ENCODE assay signal across 8 mouse cellular contexts in the genomic region with DNA sequence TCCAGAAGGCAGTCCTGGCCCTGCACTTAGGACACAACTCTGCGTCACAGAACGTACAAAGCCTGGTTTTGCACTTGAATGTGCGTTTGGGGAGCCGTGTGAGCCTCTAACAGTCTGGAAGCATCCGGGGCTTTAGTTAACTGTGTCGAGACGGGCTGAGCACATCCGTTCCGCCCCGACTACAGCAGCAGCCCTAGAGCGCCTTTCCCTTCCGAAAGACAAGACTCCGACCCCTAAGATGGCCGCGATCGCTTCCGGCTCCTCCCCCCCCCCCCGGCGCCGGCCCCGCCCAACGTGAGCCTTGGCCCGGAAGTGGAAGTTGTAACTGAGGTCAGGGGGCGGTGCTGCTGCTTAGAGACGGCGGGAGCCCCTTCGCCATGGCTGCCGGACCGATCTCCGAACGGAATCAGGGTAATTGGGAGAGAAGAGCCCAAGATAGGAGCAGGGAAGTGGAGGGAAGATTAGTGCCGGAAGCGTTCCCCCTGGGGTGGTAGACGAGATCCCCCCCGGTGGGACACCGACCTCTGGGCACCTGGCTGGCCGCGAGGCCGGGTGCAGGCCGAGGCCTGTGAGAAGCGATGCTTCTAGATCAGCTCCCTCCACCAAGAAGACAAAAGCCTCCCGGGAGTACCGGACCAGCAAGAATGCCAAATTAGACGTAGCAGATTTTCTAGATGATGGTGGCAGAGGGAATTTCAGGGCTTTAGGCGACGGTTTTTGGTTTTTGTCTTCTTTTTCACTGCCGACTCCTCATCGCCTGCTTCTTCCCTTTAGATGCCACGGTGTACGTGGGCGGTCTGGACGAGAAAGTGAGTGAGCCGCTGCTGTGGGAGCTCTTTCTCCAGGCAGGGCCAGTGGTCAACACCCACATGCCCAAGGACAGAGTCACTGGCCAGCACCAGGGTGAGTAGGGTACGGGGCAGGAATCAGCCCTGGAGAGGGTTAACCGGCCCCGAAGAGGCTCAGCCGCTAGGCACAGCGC. TPM values are rescaled to one million over a fixed set of nuclear protein-coding genes. Genes with fewer than 3 reads are reported as not detected.
DNase-seq lines count a peak whose midpoint lies in the region; ATAC-seq and TF ChIP-seq lines count a peak whose summit lies in the region.

A gene (plus strand): TSS at position 136 of the 982 bp plus-strand sequence.

- H3K4me3 ChIP-seq in erythroblast, embryonic 14.5 days (replicated peaks): peak within 1 kb of the TSS; percentile 98
- peak within 1 kb of the TSS; percentile 98 for H3K4me3 ChIP-seq in heart, embryonic 12.5 days
- H3K4me3 ChIP-seq in liver, embryonic 14.5 days (ENCODE audit: insufficient read depth in 1 of 2, low read depth in 2 of 2, low read length in 2 of 2): peak within 1 kb of the TSS; percentile 65 to 93
- H3K4me3 ChIP-seq in neural tube, embryonic 11.5 days (ENCODE audit: low read depth, low read length): peak within 1 kb of the TSS; percentile 94
- peak within 1 kb of the TSS; percentile 88 for H3K4me3 ChIP-seq in stomach, postnatal 0 days (ENCODE audit: low read depth, low read length)

- peak within 1 kb of the TSS; percentile 96 for H3K27ac ChIP-seq in heart, embryonic 12.5 days (ENCODE audit: poor library complexity, severe bottlenecking)
- H3K27ac ChIP-seq in liver, embryonic 14.5 days: peak within 1 kb of the TSS; percentile 92
- peak within 1 kb of the TSS; percentile 97 for H3K27ac ChIP-seq in neural tube, embryonic 11.5 days (ENCODE audit: low read depth, low read length)
- peak within 1 kb of the TSS; percentile 99 for H3K27ac ChIP-seq in stomach, postnatal 0 days (replicated peaks)

- peaks cover 44% of the 10 kb centered on the region for H3K4me1 ChIP-seq in erythroblast, embryonic 14.5 days (ENCODE audit: control insufficient read depth)
- peaks cover 43% of the 10 kb centered on the region for H3K4me1 ChIP-seq in heart, embryonic 12.5 days (replicated peaks)
- peaks cover 7 to 12% of the 10 kb centered on the region in 2 experiments; a peak in 3 of 4 replicates for H3K4me1 ChIP-seq in liver, embryonic 14.5 days (replicated peaks; ENCODE audit: control insufficient read depth in 2 of 2, insufficient read depth in 2 of 2, low read length in 1 of 2)
- H3K4me1 ChIP-seq in neural tube, embryonic 11.5 days (ENCODE audit: control insufficient read depth, insufficient read depth, low read length): peaks cover 12% of the 10 kb centered on the region
- 0 out of 2 replicates have a peak, but pooled peaks cover 3% of the 10 kb centered on the region for H3K4me1 ChIP-seq in stomach, postnatal 0 days (replicated peaks; ENCODE audit: control insufficient read depth, insufficient read depth)

- under 1% methylated on average over 58 of the region's 58 CpGs for WGBS in heart, embryonic 12.5 days
- WGBS in liver, embryonic 14.5 days (ENCODE audit: insufficient replicate concordance): under 1% methylated on average over 58 of the region's 58 CpGs
- WGBS in neural tube, embryonic 11.5 days: under 1% methylated on average over 56 of the region's 58 CpGs
- WGBS in stomach, postnatal 0 days: 1% methylated on average over 53 of the region's 58 CpGs

- DNase-seq in CD4-positive, CD25-positive, alpha-beta regulatory T cell, adult 2 months (ENCODE audit: low read depth, low spot score): peak; percentile 96
- DNase-seq in brain, embryonic 14.5 days (ENCODE audit: low read depth): peak; percentile 98
- peak; percentile 93 for DNase-seq in kidney, postnatal 10 days
- peak; percentile 79 to 90 (median 82) for DNase-seq in liver, embryonic 14.5 days (ENCODE audit: low read depth in 3 of 3, low spot score in 3 of 3)
- DNase-seq in neural tube, embryonic 11.5 days (ENCODE audit: low spot score): peak; percentile 94
- DNase-seq in stomach, postnatal 0 days (ENCODE audit: low spot score): peak; percentile 97

- TF ChIP-seq POLR2A in brain, embryonic 14.5 days (IDR thresholded peaks at IDR 0.05; ENCODE audit: borderline replicate concordance, extremely low read depth, insufficient read depth, insufficient read length, poor library complexity, severe bottlenecking): peak; percentile 78; the same call in 1 of the 2 replicates

- H3K36me3 ChIP-seq in erythroblast, embryonic 14.5 days (ENCODE audit: control insufficient read depth): peaks cover 47% of the 10 kb centered on the region
- peaks cover 43% of the 10 kb centered on the region for H3K36me3 ChIP-seq in heart, embryonic 12.5 days
- peaks cover 32% of the 10 kb centered on the region for H3K36me3 ChIP-seq in liver, embryonic 14.5 days (replicated peaks; ENCODE audit: control insufficient read depth, insufficient read depth, low read depth)
- H3K36me3 ChIP-seq in neural tube, embryonic 11.5 days (ENCODE audit: control insufficient read depth, insufficient read depth, low read length): peaks cover 1% of the 10 kb centered on the region
- H3K36me3 ChIP-seq in stomach, postnatal 0 days (ENCODE audit: control insufficient read depth, insufficient read depth, low read length): 0 out of 2 replicates have a peak, but pooled peaks cover 4% of the 10 kb centered on the region

- H3K9me3 ChIP-seq in erythroblast, embryonic 14.5 days (ENCODE audit: control insufficient read depth, low read length): no peaks in the 10 kb centered on the region
- H3K9me3 ChIP-seq in heart, embryonic 12.5 days (replicated peaks): no peaks in the 10 kb centered on the region
- no peaks in the 10 kb centered on the region for H3K9me3 ChIP-seq in liver, embryonic 14.5 days (ENCODE audit: control insufficient read depth, low read length)
- no peaks in the 10 kb centered on the region for H3K9me3 ChIP-seq in neural tube, embryonic 11.5 days (ENCODE audit: control insufficient read depth, low read length)
- H3K9me3 ChIP-seq in stomach, postnatal 0 days (ENCODE audit: control insufficient read depth, low read length): no peaks in the 10 kb centered on the region

- TF ChIP-seq EP300 in liver, embryonic 14.5 days (IDR thresholded peaks at IDR 0.05; ENCODE audit: low read depth): no peak; the same call in none of the 2 replicates
- no peak for TF ChIP-seq EP300 in stomach, postnatal 0 days (optimal IDR thresholded peaks at IDR 0.05)

- no peaks in the 10 kb centered on the region for H3K27me3 ChIP-seq in erythroblast, embryonic 14.5 days (ENCODE audit: control insufficient read depth)
- no peaks in the 10 kb centered on the region for H3K27me3 ChIP-seq in heart, embryonic 12.5 days (replicated peaks)
- H3K27me3 ChIP-seq in liver, embryonic 14.5 days (ENCODE audit: control insufficient read depth, insufficient read depth, low read length): no peaks in the 10 kb centered on the region
- H3K27me3 ChIP-seq in neural tube, embryonic 11.5 days (ENCODE audit: control insufficient read depth, insufficient read depth, low read length): no peaks in the 10 kb centered on the region
- no peaks in the 10 kb centered on the region for H3K27me3 ChIP-seq in stomach, postnatal 0 days (ENCODE audit: control insufficient read depth, insufficient read depth, low read length)

- peak; percentile 92 for ATAC-seq in heart, embryonic 12.5 days (ENCODE audit: insufficient number of reproducible peaks, low FRiP score)
- ATAC-seq in liver, embryonic 14.5 days (ENCODE audit: insufficient read depth): peak; percentile 90
- peak; percentile 90 for ATAC-seq in neural tube, embryonic 11.5 days (ENCODE audit: insufficient read depth, low FRiP score, low TSS enrichment)
- peak; percentile 94 for ATAC-seq in stomach, postnatal 0 days (ENCODE audit: low FRiP score, low TSS enrichment)

- peak within 1 kb of the TSS; percentile 98 for H3K4me2 ChIP-seq in heart, embryonic 12.5 days
- peak within 1 kb of the TSS; percentile 94 for H3K4me2 ChIP-seq in liver, embryonic 14.5 days (ENCODE audit: low read depth)
- H3K4me2 ChIP-seq in neural tube, embryonic 11.5 days (ENCODE audit: low read depth): peak within 1 kb of the TSS; percentile 94
- H3K4me2 ChIP-seq in stomach, postnatal 0 days (replicated peaks; ENCODE audit: low read depth): peak within 1 kb of the TSS; percentile 84

- peak within 1 kb of the TSS; percentile 94 for H3K9ac ChIP-seq in heart, embryonic 12.5 days
- H3K9ac ChIP-seq in liver, embryonic 14.5 days (replicated peaks): peak within 1 kb of the TSS; percentile 90
- peak within 1 kb of the TSS; percentile 95 for H3K9ac ChIP-seq in neural tube, embryonic 11.5 days (ENCODE audit: low read length)
- peak within 1 kb of the TSS; percentile 89 for H3K9ac ChIP-seq in stomach, postnatal 0 days (ENCODE audit: low read length)

- no peak for TF ChIP-seq CTCF in brain, embryonic 14.5 days (IDR thresholded peaks at IDR 0.05; ENCODE audit: borderline replicate concordance, extremely low read depth, insufficient read depth, insufficient read length)
- no peak for TF ChIP-seq CTCF in liver, embryonic 14.5 days (IDR thresholded peaks at IDR 0.05; ENCODE audit: low read depth)
- TF ChIP-seq CTCF in stomach, postnatal 0 days (IDR thresholded peaks at IDR 0.05; ENCODE audit: low read depth): no peak

RNA-seq across cellular contexts. Expression of the gene that starts here (rescaled TPM):
- polyA plus RNA-seq in brain, embryonic 14.5 days (2012; rRNA removed): 112 and 140 TPM in 2 replicates
- 60.6 and 62.7 TPM in 2 replicates for polyA plus RNA-seq in erythroblast, embryonic 14.5 days (2012)
- polyA plus RNA-seq in heart, embryonic 12.5 days (2016; fragmentation: Nextera tagmentation; extraction: Ambion mirVana): 107 and 108 TPM in 2 replicates
- 48.2 and 54.2 TPM in 2 replicates for polyA plus RNA-seq in liver, embryonic 14.5 days (2012; rRNA removed)
- 75.4 and 83.8 TPM in 2 replicates for polyA plus RNA-seq in liver, embryonic 14.5 days (2014; fragmentation: Nextera tagmentation; extraction: Ambion mirVana)
- 233 TPM in 2 replicates for polyA plus RNA-seq in neural tube, embryonic 11.5 days (2014; fragmentation: Nextera tagmentation; extraction: Ambion mirVana)
- 70.1 and 72.8 TPM in 2 replicates for polyA plus RNA-seq in stomach, postnatal 0 days (2015; fragmentation: Nextera tagmentation; extraction: Ambion mirVana)

Comparison
In these comparisons a context has a peak if more than half of its experiments do, and no peak if none do; other contexts are left out.
1. Peak in every context shown above with its lines: DNase-seq, ATAC-seq, H3K4me3 ChIP-seq and H3K27ac ChIP-seq.